In genomic region chr15:99254477-99255005, GRCm38 (mm10) we compare ENCODE assay signal across 18 mouse cellular contexts. TPM values are rescaled to one million over a fixed set of nuclear protein-coding genes. Genes with fewer than 3 reads are reported as not detected.
DNase-seq lines count a peak whose midpoint lies in the region; ATAC-seq and TF ChIP-seq lines count a peak whose summit lies in the region.
"Had no signal": no experiment of that assay in that cellular context is flagged by ENCODE, and none has a peak within 500 bp of the region (broad histone marks: within the 10 kb centered on the region; RNA-seq: fewer than 3 reads in every experiment).

No protein-coding gene starts in this region.

- ATAC-seq in intestine, embryonic 15.5 days: no peak
- ATAC-seq in intestine, postnatal 0 days: no peak
- ATAC-seq in heart, embryonic 15.5 days (replicated peaks; ENCODE audit: insufficient number of reproducible peaks, insufficient read depth, low FRiP score, low read depth): no peak
- ATAC-seq: forebrain, postnatal 0 days; Patski had no signal

- H3K9ac ChIP-seq in intestine, embryonic 15.5 days: no peak overlapping the region
- H3K9ac ChIP-seq in intestine, postnatal 0 days (ENCODE audit: low read depth, low read length): no peak overlapping the region
- no peak overlapping the region for H3K9ac ChIP-seq in heart, embryonic 15.5 days
- H3K9ac ChIP-seq: forebrain, postnatal 0 days; hindbrain, embryonic 15.5 days; liver, embryonic 15.5 days; midbrain, embryonic 12.5 days had no signal

- no peaks in the 10 kb centered on the region for H3K27me3 ChIP-seq in intestine, embryonic 15.5 days (replicated peaks)
- H3K27me3 ChIP-seq in intestine, postnatal 0 days (replicated peaks; ENCODE audit: control insufficient read depth, insufficient read depth, low read length): no peaks in the 10 kb centered on the region
- no peaks in the 10 kb centered on the region for H3K27me3 ChIP-seq in heart, embryonic 15.5 days
- no peaks in the 10 kb centered on the region for H3K27me3 ChIP-seq in splenic B cell, adult 2 months (ENCODE audit: control insufficient read depth, insufficient read depth, low read length, poor library complexity, severe bottlenecking)
- H3K27me3 ChIP-seq: hindbrain, embryonic 15.5 days; liver, embryonic 15.5 days; Patski had no signal

- TF ChIP-seq CTCF in intestine, postnatal 0 days (IDR thresholded peaks at IDR 0.05; ENCODE audit: low read depth): no peak

- 68% methylated on average over 2 of the region's 2 CpGs for WGBS in intestine, embryonic 15.5 days
- 56% methylated on average over 2 of the region's 2 CpGs for WGBS in intestine, postnatal 0 days
- WGBS in heart, embryonic 15.5 days: 62% methylated on average over 2 of the region's 2 CpGs

- peak; percentile 60 for DNase-seq in R1 (ENCODE audit: low read depth, low spot score)
- peak; percentile 19 for DNase-seq in splenic B cell, adult 2 months (ENCODE audit: low read depth, low spot score)
- no peak for DNase-seq in cerebellum, postnatal 10 days
- DNase-seq in ovary, postnatal 10 days (ENCODE audit: low spot score): no peak
- DNase-seq: cerebellum, postnatal 25 days; forebrain, postnatal 0 days; gastrocnemius, postnatal 10 days; kidney, adult 8-10 months; kidney, postnatal 4 days had no signal

- no peak overlapping the region for H3K4me2 ChIP-seq in intestine, embryonic 15.5 days (replicated peaks)
- no peak overlapping the region for H3K4me2 ChIP-seq in intestine, postnatal 0 days (replicated peaks; ENCODE audit: low read depth)
- H3K4me2 ChIP-seq in heart, embryonic 15.5 days: no peak overlapping the region
- H3K4me2 ChIP-seq: hindbrain, embryonic 15.5 days; liver, embryonic 15.5 days; midbrain, embryonic 12.5 days had no signal

- H3K27ac ChIP-seq in intestine, embryonic 15.5 days: peak overlapping the region; percentile 55; the same call in 1 of the 2 replicates
- no peak overlapping the region; the same call in 1 of the 2 replicates for H3K27ac ChIP-seq in intestine, postnatal 0 days (ENCODE audit: low read depth, low read length)
- H3K27ac ChIP-seq in heart, embryonic 15.5 days: peak overlapping the region; percentile 63
- H3K27ac ChIP-seq: hindbrain, embryonic 15.5 days; liver, embryonic 15.5 days; macrophage; midbrain, embryonic 12.5 days had no signal

- H3K4me3 ChIP-seq in intestine, embryonic 15.5 days (replicated peaks): no peak overlapping the region
- H3K4me3 ChIP-seq in intestine, postnatal 0 days (ENCODE audit: low read depth, low read length): no peak overlapping the region
- H3K4me3 ChIP-seq in heart, embryonic 15.5 days: no peak overlapping the region
- H3K4me3 ChIP-seq: hindbrain, embryonic 15.5 days; liver, embryonic 15.5 days; midbrain, embryonic 12.5 days had no signal

- no peaks in the 10 kb centered on the region for H3K36me3 ChIP-seq in intestine, embryonic 15.5 days
- peaks cover 2% of the 10 kb centered on the region; the same call in 1 of the 2 replicates for H3K36me3 ChIP-seq in intestine, postnatal 0 days (ENCODE audit: control insufficient read depth, insufficient read depth)
- H3K36me3 ChIP-seq in heart, embryonic 15.5 days: no peaks in the 10 kb centered on the region
- no peaks in the 10 kb centered on the region; the same call in 1 of the 2 replicates for H3K36me3 ChIP-seq in splenic B cell, adult 2 months (ENCODE audit: control insufficient read depth, insufficient read depth, low read length, poor library complexity, severe bottlenecking)
- H3K36me3 ChIP-seq: hindbrain, embryonic 15.5 days; liver, embryonic 15.5 days had no signal

- 0 out of 2 replicates have a peak, but pooled peaks cover 13% of the 10 kb centered on the region for H3K4me1 ChIP-seq in intestine, embryonic 15.5 days (replicated peaks)
- H3K4me1 ChIP-seq in intestine, postnatal 0 days (replicated peaks; ENCODE audit: control insufficient read depth, insufficient read depth, low read length): 0 out of 2 replicates have a peak, but pooled peaks cover 7% of the 10 kb centered on the region
- H3K4me1 ChIP-seq in heart, embryonic 15.5 days (replicated peaks): peaks cover 40% of the 10 kb centered on the region

- no peaks in the 10 kb centered on the region for H3K9me3 ChIP-seq in intestine, embryonic 15.5 days
- no peaks in the 10 kb centered on the region for H3K9me3 ChIP-seq in intestine, postnatal 0 days (ENCODE audit: control insufficient read depth)
- H3K9me3 ChIP-seq in heart, embryonic 15.5 days (replicated peaks): no peaks in the 10 kb centered on the region
- H3K9me3 ChIP-seq: hindbrain, embryonic 15.5 days; liver, embryonic 15.5 days; midbrain, embryonic 12.5 days had no signal

RNA-seq across cellular contexts. Expression of gene Mcrs1, which starts 2.8 kb away (rescaled TPM):
- polyA plus RNA-seq in intestine, embryonic 15.5 days (2015; fragmentation: Nextera tagmentation; extraction: Ambion mirVana): 119 and 121 TPM in 2 replicates
- 86.8 and 92.0 TPM in 2 replicates for polyA plus RNA-seq in intestine, postnatal 0 days (2015; fragmentation: Nextera tagmentation; extraction: Ambion mirVana)
- 134 and 159 TPM in 2 replicates for polyA plus RNA-seq in heart, embryonic 15.5 days (2015; fragmentation: Nextera tagmentation; extraction: Ambion mirVana)

RNA-seq across cellular contexts. Expression of gene Kcnh3, which starts 29.9 kb away (rescaled TPM):
- 0.45 and 1.00 TPM in 2 replicates for polyA plus RNA-seq in intestine, embryonic 15.5 days (2015; fragmentation: Nextera tagmentation; extraction: Ambion mirVana)
- 0.20 and 0.48 TPM in 2 replicates for polyA plus RNA-seq in intestine, postnatal 0 days (2015; fragmentation: Nextera tagmentation; extraction: Ambion mirVana)
- 0.44 and 1.1 TPM in 2 replicates for polyA plus RNA-seq in heart, embryonic 15.5 days (2015; fragmentation: Nextera tagmentation; extraction: Ambion mirVana)
- polyA plus RNA-seq: macrophage had no signal

RNA-seq across cellular contexts. Expression of gene Prpf40b, which starts 40.3 kb away (rescaled TPM):
- 35.0 and 42.6 TPM in 2 replicates for polyA plus RNA-seq in intestine, embryonic 15.5 days (2015; fragmentation: Nextera tagmentation; extraction: Ambion mirVana)
- polyA plus RNA-seq in intestine, postnatal 0 days (2015; fragmentation: Nextera tagmentation; extraction: Ambion mirVana): 10.8 and 12.7 TPM in 2 replicates
- polyA plus RNA-seq in heart, embryonic 15.5 days (2015; fragmentation: Nextera tagmentation; extraction: Ambion mirVana): 37.2 and 42.1 TPM in 2 replicates

RNA-seq across cellular contexts. Expression of gene Fam186b, which starts 41.1 kb away (rescaled TPM):
- polyA plus RNA-seq in intestine, embryonic 15.5 days (2015; fragmentation: Nextera tagmentation; extraction: Ambion mirVana): 0.18 TPM in 1 of 2 replicates, not detected in the other
- polyA plus RNA-seq in intestine, postnatal 0 days (2015; fragmentation: Nextera tagmentation; extraction: Ambion mirVana): not detected in 2 replicates
- 0.09 and 0.47 TPM in 2 replicates for polyA plus RNA-seq in heart, embryonic 15.5 days (2015; fragmentation: Nextera tagmentation; extraction: Ambion mirVana)
- polyA plus RNA-seq: limb, embryonic 11.5 days; liver, embryonic 15.5 days; macrophage had no signal

Comparison
In these comparisons a context has a peak if more than half of its experiments do, and no peak if none do; other contexts are left out.
1. DNase-seq: peak in R1 (single experiment) and splenic B cell, adult 2 months (single experiment); none in cerebellum, postnatal 10 days (0 of 2) and ovary, postnatal 10 days (single experiment).